Mouse (Mus musculus): Measurements from ENCODE around the gene Fxyd4. TPM values are rescaled to one million over a fixed set of nuclear protein-coding genes. Genes with fewer than 3 reads are reported as not detected.

Gene Fxyd4
- total RNA-seq, 2 experiments from 2014 or later: not detected

GRCm38 (mm10) chr6:117903836-117904235, 33.7 kb downstream of the Fxyd4 start:
- no peak for TF ChIP-seq CTCF (IDR thresholded peaks at IDR 0.05)
- DNase-seq (ENCODE audit: extremely low spot score in 1 of 2, low spot score in 2 of 2): no peak
- no peak overlapping the region for H3K27ac ChIP-seq
- H3K4me3 ChIP-seq: no peak overlapping the region
- intact Hi-C loops (cut with DNase I): no loop called here

- intact Hi-C loops (cut with DNase I): no loop called here
- no peak overlapping the region for H3K27ac ChIP-seq
- TF ChIP-seq CTCF (IDR thresholded peaks at IDR 0.05): no peak
- no peak overlapping the region for H3K4me3 ChIP-seq
- no peak for DNase-seq (ENCODE audit: extremely low spot score in 1 of 2, low spot score in 2 of 2)
Measured at GRCm38 (mm10) chr6:117902556-117902955, 34.9 kb downstream of the Fxyd4 start.

- DNase-seq (ENCODE audit: extremely low spot score in 1 of 2, low spot score in 2 of 2): no peak
- intact Hi-C loops (cut with DNase I): no loop called here
- H3K4me3 ChIP-seq: no peak overlapping the region
- H3K27ac ChIP-seq: no peak overlapping the region
- TF ChIP-seq CTCF (IDR thresholded peaks at IDR 0.05): no peak
Measured at GRCm38 (mm10) chr6:117901510-117902402, 35.7 kb downstream of the Fxyd4 start.

- no peak; the same call in 1 of the 2 replicates for TF ChIP-seq CTCF (IDR thresholded peaks at IDR 0.05)
- peak within 1 kb of the TSS; percentile 68 for H3K27ac ChIP-seq
- no peak within 1 kb of the TSS for H3K4me3 ChIP-seq
- intact Hi-C loops (cut with DNase I): no loop called here
- DNase-seq (ENCODE audit: extremely low spot score in 1 of 2, low spot score in 2 of 2): peak in 1 of 2 experiments; percentile 32
Measured at GRCm38 (mm10) chr6:117900126-117901080, 37.1 kb downstream of the Fxyd4 start, which contains the start of gene Hnrnpf. Gene Hnrnpf (plus strand): TSS chr6:117900324.

GRCm38 (mm10) chr6:117897800-117898199, 39.7 kb downstream of the Fxyd4 start:
- no peak overlapping the region for H3K27ac ChIP-seq
- no peak overlapping the region for H3K4me3 ChIP-seq
- no peak for TF ChIP-seq CTCF (IDR thresholded peaks at IDR 0.05)
- intact Hi-C loops (cut with DNase I): no loop called here
- DNase-seq (ENCODE audit: extremely low spot score in 1 of 2, low spot score in 2 of 2): no peak

GRCm38 (mm10) chr6:117893435-117893834, 44.1 kb downstream of the Fxyd4 start:
- H3K27ac ChIP-seq: no peak overlapping the region
- DNase-seq (ENCODE audit: extremely low spot score in 1 of 2, low spot score in 2 of 2): no peak
- TF ChIP-seq CTCF (IDR thresholded peaks at IDR 0.05): no peak
- intact Hi-C loops (cut with DNase I): no loop called here
- no peak overlapping the region for H3K4me3 ChIP-seq

GRCm38 (mm10) chr6:117892386-117892785, 45.1 kb downstream of the Fxyd4 start:
- Histone ChIP-seq H3K27ac (no peak overlapping the region), H3K4me3 (no peak overlapping the region)
- DNase-seq (ENCODE audit: extremely low spot score in 1 of 2, low spot score in 2 of 2): no peak
- TF ChIP-seq CTCF (IDR thresholded peaks at IDR 0.05): no peak
- intact Hi-C loops (cut with DNase I): no loop called here

- H3K4me3 ChIP-seq: no peak overlapping the region
- intact Hi-C loops (cut with DNase I): no loop called here
- H3K27ac ChIP-seq: no peak overlapping the region
- no peak for DNase-seq (ENCODE audit: extremely low spot score in 1 of 2, low spot score in 2 of 2)
- no peak for TF ChIP-seq CTCF (IDR thresholded peaks at IDR 0.05)
Measured at GRCm38 (mm10) chr6:117891369-117892160, 45.9 kb downstream of the Fxyd4 start.

GRCm38 (mm10) chr6:117890257-117890656, 47.2 kb downstream of the Fxyd4 start:
- TF ChIP-seq CTCF (IDR thresholded peaks at IDR 0.05): no peak
- intact Hi-C loops (cut with DNase I): no loop called here
- Histone ChIP-seq H3K27ac (no peak overlapping the region), H3K4me3 (no peak overlapping the region)
- DNase-seq (ENCODE audit: extremely low spot score in 1 of 2, low spot score in 2 of 2): no peak

GRCm38 (mm10) chr6:117888642-117889096, 48.8 kb downstream of the Fxyd4 start:
- no peak for TF ChIP-seq CTCF (IDR thresholded peaks at IDR 0.05)
- DNase-seq (ENCODE audit: extremely low spot score in 1 of 2, low spot score in 2 of 2): no peak
- H3K27ac ChIP-seq: no peak overlapping the region
- no peak overlapping the region for H3K4me3 ChIP-seq
- intact Hi-C loops (cut with DNase I): no loop called here

GRCm38 (mm10) chr6:117888032-117888431, 49.5 kb downstream of the Fxyd4 start:
- Histone ChIP-seq H3K4me3 (no peak overlapping the region), H3K27ac (no peak overlapping the region)
- TF ChIP-seq CTCF (IDR thresholded peaks at IDR 0.05): no peak
- intact Hi-C loops (cut with DNase I): no loop called here
- no peak for DNase-seq (ENCODE audit: extremely low spot score in 1 of 2, low spot score in 2 of 2)

Data from left cerebral cortex, adult 2 months (tissue).